Mouse (Mus musculus) liver, embryonic 16.5 days (tissue): ENCODE data around the gene Nrl. TPM values are rescaled to one million over a fixed set of nuclear protein-coding genes. Genes with fewer than 3 reads are reported as not detected.

ENCODE experiments used
- ATAC-seq: fragments of 200-750 bp; cut with Nextera tagmentation; 2 replicates; pipeline ENCODE4 v1.8.0; 2017; ENCODE audit warnings: low read depth, mild to moderate bottlenecking, moderate number of reproducible peaks, moderate library complexity
- H3K27ac ChIP-seq: fragments of 300-500 bp; sonication (generic); 2 replicates; pipeline ENCODE4 v1.5.1; 2014; ENCODE audit warnings: mild to moderate bottlenecking, low read length
- H3K27me3 ChIP-seq: fragments of 300-500 bp; sonication (generic); 2 replicates; pipeline ENCODE4 v1.6.1; 2014; ENCODE audit warnings: low read depth, low read length, mixed read lengths; ENCODE audit not compliant: control insufficient read depth, insufficient read depth
- H3K36me3 ChIP-seq: fragments of 300-500 bp; sonication (generic); 2 replicates; pipeline ENCODE4 v1.6.1; 2014; ENCODE audit warnings: mild to moderate bottlenecking; ENCODE audit not compliant: control insufficient read depth, insufficient read depth
- H3K4me1 ChIP-seq: fragments of 300-500 bp; sonication (generic); 2 replicates; pipeline ENCODE4 v1.6.1; 2014; ENCODE audit warnings: low read depth, low read length, mixed read lengths; ENCODE audit not compliant: control insufficient read depth
- H3K4me2 ChIP-seq: fragments of 300-500 bp; sonication (generic); 2 replicates; pipeline ENCODE4 v1.6.1; 2014; ENCODE audit warnings: low read depth, low read length, mixed read lengths
- H3K4me3 ChIP-seq: fragments of 300-500 bp; sonication (generic); 2 replicates; pipeline ENCODE4 v1.5.1; 2014; ENCODE audit warnings: low read depth, mild to moderate bottlenecking, low read length
- H3K9ac ChIP-seq: fragments of 300-500 bp; sonication (generic); 2 replicates; pipeline ENCODE4 v1.6.1; 2014; ENCODE audit warnings: low read depth, low read length
- H3K9me3 ChIP-seq: fragments of 300-500 bp; sonication (generic); replicated peaks from 2 replicates; pipeline ENCODE4 v1.6.1; 2016; ENCODE audit warnings: low read length; ENCODE audit not compliant: control insufficient read depth
- WGBS: fragments of 180-500 bp; shearing (Covaris S2); extraction: QIAGEN DNeasy Blood & Tissue Kit; methylation state at CpG from one replicate; pipeline ENCODE4 v1.1.7; 2014; ENCODE audit not compliant: insufficient replicate concordance; 5-methylcytosine and 5-hydroxymethylcytosine counted together
- polyA plus RNA-seq: library from polyadenylated mRNA; unstranded; fragments of >200 nt; fragmentation: Nextera tagmentation; extraction: Ambion mirVana; gene quantifications from 2 replicates; pipeline ENCODE4 v1.2.1, GENCODE M21; 2015

The Nrl gene
- polyA plus RNA-seq, 1 experiment from 2014 or later, result not detected

DNA sequence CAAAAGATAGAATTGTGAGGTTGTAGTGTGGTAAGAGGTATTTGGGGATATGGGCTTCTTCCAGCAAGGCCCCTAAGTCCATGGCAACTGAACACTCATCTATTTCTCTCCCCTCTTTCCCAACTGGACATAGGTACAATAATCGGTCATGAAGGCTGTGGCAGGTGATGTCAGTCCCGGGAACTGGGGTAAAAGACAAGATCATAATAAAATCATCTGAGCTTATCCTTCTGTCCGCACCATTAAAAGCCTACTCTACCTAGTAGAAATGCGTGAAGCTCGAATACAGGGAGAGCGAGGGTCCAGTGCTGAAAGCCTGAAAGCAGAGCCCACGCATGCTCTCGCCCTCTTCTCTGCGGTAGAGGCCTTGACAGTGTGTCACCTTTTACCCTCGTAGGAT is 45.2 kb downstream of the Nrl start:
- Histone ChIP-seq H3K27me3 (no peaks in the 10 kb centered on the region), H3K27ac (no peak overlapping the region), H3K4me2 (peak overlapping the region; percentile 88), H3K9me3 (no peaks in the 10 kb centered on the region), H3K4me3 (peak overlapping the region; percentile 85), H3K36me3 (peaks cover 3% of the 10 kb centered on the region; the same call in 1 of the 2 replicates), H3K4me1 (peaks cover 46% of the 10 kb centered on the region), H3K9ac (no peak overlapping the region; the same call in 1 of the 2 replicates)
- ATAC-seq, result no peak
- 81% methylated on average over 10 of the region's 10 CpGs for WGBS

DNA sequence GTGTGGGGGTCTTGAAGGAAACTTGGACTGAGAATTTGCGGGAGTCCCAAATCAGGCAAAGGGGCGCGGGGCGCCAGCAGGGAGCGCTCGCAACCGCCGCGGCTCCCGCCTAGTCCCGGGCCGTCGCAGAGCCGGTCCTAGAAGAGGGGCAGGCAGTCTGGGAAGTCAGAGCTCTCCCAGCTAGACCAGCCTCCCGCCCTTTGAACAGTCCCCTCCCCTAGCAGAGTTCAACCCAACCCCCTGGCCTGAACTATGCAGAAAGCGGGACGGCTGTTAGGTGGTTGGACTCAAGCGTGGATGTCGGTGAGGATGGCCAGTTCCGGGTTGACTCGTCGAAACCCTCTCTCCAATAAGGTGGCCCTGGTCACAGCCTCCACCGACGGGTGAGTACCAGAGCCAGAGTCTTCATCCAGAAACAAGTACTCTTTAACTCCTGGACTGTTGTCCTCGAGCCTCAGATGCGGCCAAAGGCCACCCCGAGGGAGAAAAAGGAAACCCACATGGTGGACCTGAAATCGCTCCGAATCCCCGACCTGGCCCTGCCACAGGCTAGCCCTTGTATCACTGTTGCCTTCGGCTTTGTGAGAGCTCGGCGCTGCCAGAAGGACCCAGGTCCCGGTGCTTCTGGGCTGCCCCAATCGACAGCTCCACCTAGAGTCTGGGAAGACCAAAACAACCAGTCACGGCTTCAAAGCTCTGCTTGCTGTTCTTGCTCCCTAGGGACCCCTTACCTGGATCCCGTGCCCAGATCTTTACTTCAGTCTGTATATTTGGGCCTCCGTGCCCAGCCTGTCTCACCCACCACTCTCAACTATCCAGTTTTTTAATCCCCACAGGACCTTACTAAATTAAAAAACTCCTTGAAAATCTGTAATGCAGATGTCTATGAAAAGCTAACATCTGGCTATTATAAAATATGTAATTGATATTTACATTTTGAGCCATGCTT is 45.9 kb downstream of the Nrl start, which contains the start of gene Dhrs4:
Gene Dhrs4, plus strand, starts transcription at position 108 of the 949 bp plus-strand sequence.
- peak; percentile 90 for ATAC-seq
- WGBS, result under 1% methylated on average over 38 of the region's 38 CpGs
- Histone ChIP-seq H3K9ac (peak within 1 kb of the TSS; percentile 94), H3K27me3 (no peaks in the 10 kb centered on the region), H3K36me3 (peaks cover 3% of the 10 kb centered on the region; the same call in 1 of the 2 replicates), H3K4me2 (peak within 1 kb of the TSS; percentile 88), H3K9me3 (no peaks in the 10 kb centered on the region), H3K4me1 (peaks cover 46% of the 10 kb centered on the region), H3K27ac (peak within 1 kb of the TSS; percentile 96), H3K4me3 (peak within 1 kb of the TSS; percentile 85)

DNA sequence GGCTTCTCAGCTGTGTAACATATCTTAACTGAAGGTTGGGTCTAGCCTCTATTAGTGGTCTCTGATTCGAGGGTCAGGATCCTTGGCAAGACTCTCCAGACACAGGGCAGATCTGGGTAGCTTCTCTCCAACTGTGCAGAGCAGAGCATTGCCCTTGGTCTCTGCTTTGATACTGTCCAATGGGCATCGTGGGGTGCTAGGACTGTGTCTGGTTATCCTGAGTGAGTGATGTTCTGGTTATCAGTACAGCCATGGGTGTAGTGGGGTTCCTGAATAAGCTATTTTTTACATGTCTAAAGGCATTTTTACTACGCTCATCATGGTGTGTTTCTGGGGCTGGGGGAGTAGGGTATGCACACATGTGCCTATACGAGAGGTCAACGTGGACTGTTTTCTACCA is 47.0 kb downstream of the Nrl start:
- Histone ChIP-seq H3K36me3 (peaks cover 3% of the 10 kb centered on the region; the same call in 1 of the 2 replicates), H3K9ac (peak overlapping the region; percentile 94), H3K4me3 (peak overlapping the region; percentile 85), H3K9me3 (no peaks in the 10 kb centered on the region), H3K4me1 (peaks cover 46% of the 10 kb centered on the region), H3K27me3 (no peaks in the 10 kb centered on the region), H3K4me2 (peak overlapping the region; percentile 88), H3K27ac (peak overlapping the region; percentile 96)
- WGBS, result 18% methylated on average over 5 of the region's 5 CpGs
- peak; percentile 67 for ATAC-seq

DNA sequence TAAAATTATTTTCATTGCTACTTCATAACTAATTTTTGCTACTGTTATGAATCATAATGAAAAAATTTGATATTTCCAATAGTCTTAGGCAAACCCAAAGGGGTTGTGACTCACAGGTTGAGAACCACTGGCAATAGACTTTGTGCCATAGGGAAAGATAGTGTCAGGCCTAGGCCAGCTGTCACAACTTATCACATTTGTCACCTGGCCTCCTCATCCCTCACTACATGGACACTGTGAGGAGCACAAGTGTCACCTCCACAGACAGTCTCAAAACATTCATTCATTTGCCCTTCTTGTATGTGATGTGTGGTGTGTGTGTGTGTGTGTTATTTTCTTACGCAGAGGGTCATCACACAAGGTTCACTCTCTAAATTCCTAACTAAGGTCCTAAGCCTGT is 47.4 kb downstream of the Nrl start:
- peak overlapping the region; percentile 88 for H3K4me2 ChIP-seq
- H3K4me3 ChIP-seq, result no peak overlapping the region
- no peaks in the 10 kb centered on the region for H3K9me3 ChIP-seq
- H3K9ac ChIP-seq, result peak overlapping the region; percentile 94
- H3K36me3 ChIP-seq, result peaks cover 3% of the 10 kb centered on the region; the same call in 1 of the 2 replicates
- 81% methylated on average over 1 of the region's 1 CpGs for WGBS
- no peaks in the 10 kb centered on the region for H3K27me3 ChIP-seq
- H3K4me1 ChIP-seq, result peaks cover 46% of the 10 kb centered on the region
- peak; percentile 54 for ATAC-seq
- peak overlapping the region; percentile 96 for H3K27ac ChIP-seq

DNA sequence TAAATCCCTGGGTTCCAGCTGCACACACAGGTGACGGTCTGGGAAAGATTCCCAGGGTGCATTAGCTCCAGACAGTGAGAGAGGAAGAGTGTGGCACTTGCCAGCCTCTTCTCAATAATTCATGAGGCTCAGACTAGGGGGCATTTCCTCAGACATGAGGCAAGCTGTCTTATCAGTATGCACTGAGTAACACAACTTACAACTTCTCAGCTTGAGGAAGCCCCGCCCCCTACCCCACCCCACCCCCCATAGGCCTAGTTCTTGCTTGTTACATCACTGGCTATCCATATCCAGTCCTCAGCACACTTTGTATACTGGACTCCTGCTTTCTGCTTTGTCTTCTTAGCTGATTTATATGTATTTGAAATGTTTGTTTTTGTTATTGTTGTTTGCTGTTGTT is 49.1 kb downstream of the Nrl start:
- 19% methylated on average over 2 of the region's 2 CpGs for WGBS
- Histone ChIP-seq H3K4me2 (no peak overlapping the region), H3K27me3 (no peaks in the 10 kb centered on the region), H3K9ac (no peak overlapping the region), H3K36me3 (no peaks in the 10 kb centered on the region), H3K4me1 (peaks cover 47% of the 10 kb centered on the region), H3K4me3 (no peak overlapping the region), H3K9me3 (no peaks in the 10 kb centered on the region), H3K27ac (no peak overlapping the region)
- no peak for ATAC-seq

DNA sequence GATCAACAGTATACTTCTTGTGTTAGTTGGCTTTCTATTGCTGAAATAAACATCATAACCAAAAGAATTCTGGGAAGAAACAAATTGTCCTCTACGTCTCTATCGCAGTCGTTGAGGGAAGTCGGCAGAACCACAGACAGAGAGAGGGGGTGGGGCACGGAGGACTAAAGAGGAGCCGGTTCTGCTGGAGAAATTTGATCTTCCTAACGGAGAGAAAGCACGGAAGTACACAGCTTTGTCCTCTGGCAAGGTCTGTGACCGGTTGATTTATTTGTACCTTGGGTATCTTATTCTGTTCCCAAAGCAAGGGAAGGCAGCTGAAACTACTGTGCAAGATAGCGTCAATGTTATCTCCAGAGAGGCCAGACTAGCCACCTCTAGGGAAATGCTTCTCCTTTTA is 54.0 kb downstream of the Nrl start:
- ATAC-seq, result no peak
- Histone ChIP-seq H3K36me3 (no peaks in the 10 kb centered on the region), H3K27me3 (no peaks in the 10 kb centered on the region), H3K4me1 (peaks cover 12% of the 10 kb centered on the region), H3K27ac (no peak overlapping the region), H3K4me3 (no peak overlapping the region), H3K4me2 (no peak overlapping the region), H3K9me3 (no peaks in the 10 kb centered on the region), H3K9ac (no peak overlapping the region)
- WGBS, result 6% methylated on average over 10 of the region's 10 CpGs

DNA sequence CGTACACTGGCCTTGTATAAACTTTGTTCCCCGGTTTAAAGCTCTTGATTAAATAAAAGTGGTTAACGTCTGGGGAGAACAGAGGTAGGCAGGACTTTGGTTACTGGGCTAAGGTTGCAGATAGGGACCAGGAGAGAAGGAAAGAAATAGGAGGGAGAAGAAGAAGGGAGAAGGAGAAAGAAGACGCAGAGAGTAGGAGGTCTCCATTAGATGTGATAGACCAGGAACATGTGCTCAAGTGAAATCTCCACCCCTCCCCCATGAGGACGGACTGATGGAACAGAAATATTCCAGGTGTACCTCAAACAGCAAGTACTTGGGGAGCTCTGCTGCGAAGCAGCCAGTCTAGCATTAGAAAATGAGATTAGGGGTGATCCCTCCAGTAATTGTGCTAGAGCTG is 55.0 kb downstream of the Nrl start:
- ATAC-seq, result no peak; the same call in 1 of the 2 replicates
- H3K27me3 ChIP-seq, result no peaks in the 10 kb centered on the region
- H3K9me3 ChIP-seq, result no peaks in the 10 kb centered on the region
- H3K4me3 ChIP-seq, result no peak overlapping the region
- H3K4me1 ChIP-seq, result peaks cover 8% of the 10 kb centered on the region; the same call in 1 of the 2 replicates
- H3K4me2 ChIP-seq, result no peak overlapping the region
- H3K9ac ChIP-seq, result no peak overlapping the region
- WGBS, result 63% methylated on average over 6 of the region's 6 CpGs
- no peak overlapping the region for H3K27ac ChIP-seq
- no peaks in the 10 kb centered on the region for H3K36me3 ChIP-seq

DNA sequence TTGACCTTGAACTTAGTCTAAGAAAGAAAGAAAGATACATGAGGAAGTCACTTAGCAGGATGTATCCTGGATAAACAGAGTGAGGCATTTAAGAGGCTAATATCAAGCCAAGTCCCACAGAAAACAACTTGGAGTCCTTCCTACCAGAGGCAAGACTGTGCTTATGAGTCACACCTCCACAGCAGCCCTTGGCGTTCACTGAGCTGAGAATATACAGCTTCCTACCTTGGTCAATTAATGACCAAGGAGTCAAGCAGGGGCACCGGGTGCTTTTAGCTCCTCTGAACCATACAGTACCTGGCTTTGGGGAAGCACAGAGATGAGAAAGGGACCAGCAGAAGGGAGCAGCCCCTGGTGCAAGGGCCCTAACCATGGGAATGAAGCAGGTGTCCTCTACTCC is 55.7 kb downstream of the Nrl start:
- Histone ChIP-seq H3K27ac (no peak overlapping the region), H3K4me3 (no peak overlapping the region), H3K9ac (no peak overlapping the region), H3K27me3 (no peaks in the 10 kb centered on the region), H3K4me2 (no peak overlapping the region), H3K9me3 (no peaks in the 10 kb centered on the region), H3K36me3 (no peaks in the 10 kb centered on the region), H3K4me1 (peaks cover 8% of the 10 kb centered on the region; the same call in 1 of the 2 replicates)
- 0 out of 2 replicates have a peak, but pooled peaks have one; percentile 24 for ATAC-seq
- 41% methylated on average over 2 of the region's 2 CpGs for WGBS
